Comparison of ENCODE assay signal across 9 mouse cellular contexts in genomic region chr1:91574208-91574607, GRCm38 (mm10). TPM values are rescaled to one million over a fixed set of nuclear protein-coding genes. Genes with fewer than 3 reads are reported as not detected.
A peak's percentile ranks its signal among the peaks of the same experiment; 100 is the strongest.
DNase-seq lines count a peak whose midpoint lies in the region; ATAC-seq and TF ChIP-seq lines count a peak whose summit lies in the region.
"Had no signal": no experiment of that assay in that cellular context is flagged by ENCODE, and none has a peak within 500 bp of the region (broad histone marks: within the 10 kb centered on the region; RNA-seq: fewer than 3 reads in every experiment).

No protein-coding gene starts in this region.

- CTCF ChIA-PET in Patski (lab: Charles Lee) = interaction anchor here (0.5 to 1.7 kb wide), 10 partner anchors 21 to 394 kb away, joined by 3 to 7 read pairs (median 4); no protein-coding TSS in a partner anchor

- no peak overlapping the region for H3K4me3 ChIP-seq in kidney, adult 2 months (ENCODE audit: insufficient read depth, low read depth, low read length)
- no peak overlapping the region for H3K4me3 ChIP-seq in kidney, embryonic 14.5 days (ENCODE audit: low read length)
- no peak overlapping the region for H3K4me3 ChIP-seq in hindbrain, embryonic 14.5 days (replicated peaks; ENCODE audit: low read length)
- no peak overlapping the region for H3K4me3 ChIP-seq in limb, embryonic 10.5 days
- H3K4me3 ChIP-seq: myocyte had no signal

- TF ChIP-seq POLR2A in kidney, adult 2 months (IDR thresholded peaks at IDR 0.05; ENCODE audit: low read depth, low read length) = no peak

- H3K27ac ChIP-seq in kidney, adult 2 months (ENCODE audit: insufficient read depth, low read depth, low read length) = no peak overlapping the region
- H3K27ac ChIP-seq in kidney, embryonic 14.5 days (ENCODE audit: low read depth, low read length) = no peak overlapping the region
- H3K27ac ChIP-seq in hindbrain, embryonic 14.5 days = no peak overlapping the region
- no peak overlapping the region for H3K27ac ChIP-seq in limb, embryonic 10.5 days

- TF ChIP-seq CTCF in kidney, adult 2 months (conservative IDR thresholded peaks at IDR 0.05; ENCODE audit: insufficient read depth, insufficient read length, low read depth, low read length) = peak; percentile 67
- TF ChIP-seq CTCF in Patski (IDR thresholded peaks at IDR 0.05) = peak; percentile 95

- DNase-seq in kidney, adult 2 months = peak; percentile 44
- DNase-seq in Patski (ENCODE audit: low read depth, low spot score) = no peak
- DNase-seq in cerebellum, postnatal 36 days = peak; percentile 27 to 42
- DNase-seq in hindbrain, embryonic 14.5 days (ENCODE audit: low spot score) = peak; percentile 61
- DNase-seq in limb, embryonic 10.5 days (ENCODE audit: low spot score) = peak; percentile 70
- DNase-seq in right cerebral cortex, adult 2 months (ENCODE audit: low spot score in 2 of 2) = peak; percentile 72 to 76
- no peak for DNase-seq in natural killer cell, adult 2 months (ENCODE audit: low spot score in 2 of 2)

- WGBS in kidney, adult 2 months = 74% methylated on average over 3 of the region's 3 CpGs
- WGBS in kidney, embryonic 14.5 days = 74% methylated on average over 3 of the region's 3 CpGs
- WGBS in hindbrain, embryonic 14.5 days = 83% methylated on average over 3 of the region's 3 CpGs
- 63% methylated on average over 3 of the region's 3 CpGs for WGBS in limb, embryonic 10.5 days

- H3K27me3 ChIP-seq in kidney, adult 2 months (replicated peaks; ENCODE audit: control insufficient read depth, insufficient read depth, low read length) = no peaks in the 10 kb centered on the region
- no peaks in the 10 kb centered on the region for H3K27me3 ChIP-seq in kidney, embryonic 14.5 days (ENCODE audit: control insufficient read depth, insufficient read depth, low read length)
- H3K27me3 ChIP-seq in Patski = peaks cover 12% of the 10 kb centered on the region
- no peaks in the 10 kb centered on the region; the same call in 1 of the 2 replicates for H3K27me3 ChIP-seq in hindbrain, embryonic 14.5 days (ENCODE audit: control insufficient read depth, insufficient read depth, low read length)
- H3K27me3 ChIP-seq in limb, embryonic 10.5 days (ENCODE audit: low read depth, poor library complexity, severe bottlenecking) = no peaks in the 10 kb centered on the region

- no peak for ATAC-seq in kidney, embryonic 14.5 days (ENCODE audit: low FRiP score, low TSS enrichment)
- ATAC-seq in Patski = no peak
- no peak for ATAC-seq in hindbrain, embryonic 14.5 days (ENCODE audit: low FRiP score)

- in situ Hi-C loops in Patski (cut with MboI; ENCODE audit: low pct_unique_long_range_greater_than_20kb) = no loop called here

- H3K9ac ChIP-seq in kidney, embryonic 14.5 days (ENCODE audit: low read depth, low read length) = no peak overlapping the region
- no peak overlapping the region for H3K9ac ChIP-seq in hindbrain, embryonic 14.5 days

- POLR2A ChIA-PET in Patski (lab: Charles Lee) = no interaction called here

- no peaks in the 10 kb centered on the region for H3K36me3 ChIP-seq in kidney, adult 2 months (ENCODE audit: control insufficient read depth, insufficient read depth, low read length)
- H3K36me3 ChIP-seq in kidney, embryonic 14.5 days (ENCODE audit: control insufficient read depth, insufficient read depth, low read length) = no peaks in the 10 kb centered on the region
- no peaks in the 10 kb centered on the region for H3K36me3 ChIP-seq in hindbrain, embryonic 14.5 days (replicated peaks; ENCODE audit: control insufficient read depth, insufficient read depth)
- H3K36me3 ChIP-seq in limb, embryonic 10.5 days = no peaks in the 10 kb centered on the region

- no peaks in the 10 kb centered on the region for H3K4me1 ChIP-seq in kidney, adult 2 months (ENCODE audit: control insufficient read depth, insufficient read depth, low read length)
- H3K4me1 ChIP-seq in kidney, embryonic 14.5 days (ENCODE audit: control insufficient read depth, insufficient read depth, low read length) = 0 out of 2 replicates have a peak, but pooled peaks cover 3% of the 10 kb centered on the region
- no peaks in the 10 kb centered on the region for H3K4me1 ChIP-seq in hindbrain, embryonic 14.5 days (replicated peaks; ENCODE audit: control insufficient read depth, insufficient read depth, low read length)
- H3K4me1 ChIP-seq in limb, embryonic 10.5 days = peaks cover 26% of the 10 kb centered on the region

- H3K9me3 ChIP-seq in kidney, embryonic 14.5 days (ENCODE audit: control insufficient read depth, low read length) = no peaks in the 10 kb centered on the region
- no peaks in the 10 kb centered on the region for H3K9me3 ChIP-seq in hindbrain, embryonic 14.5 days (ENCODE audit: control insufficient read depth, low read length)
- no peaks in the 10 kb centered on the region for H3K9me3 ChIP-seq in limb, embryonic 10.5 days (replicated peaks)

- no peak overlapping the region for H3K4me2 ChIP-seq in kidney, embryonic 14.5 days (replicated peaks; ENCODE audit: low read depth, low read length)
- H3K4me2 ChIP-seq in hindbrain, embryonic 14.5 days (replicated peaks) = no peak overlapping the region

RNA-seq across cellular contexts. Expression of gene Asb1, which starts 33.9 kb away (rescaled TPM):
- 7.3 and 7.6 TPM in 2 replicates for polyA plus RNA-seq in kidney, adult 2 months (2012; rRNA removed)
- polyA plus RNA-seq in kidney, embryonic 14.5 days (2014; fragmentation: Nextera tagmentation; extraction: Ambion mirVana) = 2.4 and 5.9 TPM in 2 replicates
- polyA plus RNA-seq in Patski (2021) = 15.4 TPM
- 15.7 and 16.7 TPM in 2 replicates for polyA plus RNA-seq in hindbrain, embryonic 14.5 days (2014; fragmentation: Nextera tagmentation; extraction: Ambion mirVana)
- polyA plus RNA-seq in limb, embryonic 10.5 days (2016; fragmentation: Nextera tagmentation; extraction: Ambion mirVana) = 6.2 and 6.5 TPM in 2 replicates

Comparison
In these comparisons a context has a peak if more than half of its experiments do, and no peak if none do; other contexts are left out.
1. DNase-seq: peak in kidney, adult 2 months (single experiment), cerebellum, postnatal 36 days (2 of 2), hindbrain, embryonic 14.5 days (single experiment), limb, embryonic 10.5 days (single experiment) and right cerebral cortex, adult 2 months (2 of 2); none in Patski (single experiment) and natural killer cell, adult 2 months (0 of 2).